Mouse (Mus musculus): ENCODE results near the gene Bmp7. TPM values are rescaled to one million over a fixed set of nuclear protein-coding genes. Genes with fewer than 3 reads are reported as not detected.

Gene Bmp7
- polyA plus RNA-seq, 1 experiment from 2014 or later = 7.4 TPM

DNA sequence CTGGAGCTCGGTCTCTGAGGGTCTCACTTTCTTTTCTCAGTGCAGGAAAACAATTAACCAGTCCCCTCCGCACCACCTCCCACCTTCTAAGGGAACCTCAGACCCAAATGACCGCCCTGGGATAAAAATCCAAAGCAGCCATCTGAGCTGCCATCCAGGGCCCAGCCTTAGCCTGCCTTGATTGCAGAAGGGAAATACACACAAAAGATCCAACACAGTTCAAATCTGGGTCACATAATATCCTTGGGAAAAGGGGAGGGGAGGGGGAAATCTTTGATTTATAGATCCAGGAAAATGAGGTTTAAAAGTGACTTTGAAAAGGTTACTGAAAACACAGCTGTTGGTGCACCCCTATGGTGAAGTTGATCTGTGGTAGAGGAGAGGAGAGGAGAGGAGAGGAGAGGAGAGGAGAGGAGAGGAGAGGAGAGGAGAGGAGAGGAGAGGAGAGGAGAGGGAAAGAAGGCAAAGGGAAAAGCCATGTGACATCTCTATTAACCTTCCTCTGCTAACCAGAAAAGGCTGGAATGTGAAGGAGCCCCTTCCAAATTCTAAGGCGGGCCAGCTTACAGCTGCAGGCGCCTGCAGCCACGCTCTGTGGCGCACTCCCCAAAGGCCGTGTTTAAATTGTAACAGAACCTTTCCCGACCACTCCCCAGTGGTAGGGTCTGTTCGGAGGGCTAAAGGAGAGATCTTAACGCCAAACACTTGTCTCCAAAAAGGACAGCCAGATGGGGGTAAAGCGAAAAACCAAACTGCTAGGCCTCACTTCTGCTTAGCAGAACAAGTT lies 4.2 kb downstream of the Bmp7 start:
- H3K9ac ChIP-seq (replicated peaks; ENCODE audit: low read depth, low read length) = no peak overlapping the region
- no peak overlapping the region for H3K27ac ChIP-seq (ENCODE audit: low read length)
- peaks cover 50% of the 10 kb centered on the region for H3K27me3 ChIP-seq (replicated peaks; ENCODE audit: control insufficient read depth, insufficient read depth, low read length)
- H3K4me2 ChIP-seq (ENCODE audit: low read length) = no peak overlapping the region
- H3K4me3 ChIP-seq (replicated peaks; ENCODE audit: low read length) = no peak overlapping the region
- no peaks in the 10 kb centered on the region for H3K9me3 ChIP-seq (ENCODE audit: control insufficient read depth, low read length)
- H3K4me1 ChIP-seq (replicated peaks; ENCODE audit: control insufficient read depth, insufficient read depth, low read length) = peaks cover 42% of the 10 kb centered on the region
- ATAC-seq = no peak
- 33% methylated on average over 12 of the region's 12 CpGs for WGBS
- no peaks in the 10 kb centered on the region for H3K36me3 ChIP-seq (ENCODE audit: control insufficient read depth, insufficient read depth)

DNA sequence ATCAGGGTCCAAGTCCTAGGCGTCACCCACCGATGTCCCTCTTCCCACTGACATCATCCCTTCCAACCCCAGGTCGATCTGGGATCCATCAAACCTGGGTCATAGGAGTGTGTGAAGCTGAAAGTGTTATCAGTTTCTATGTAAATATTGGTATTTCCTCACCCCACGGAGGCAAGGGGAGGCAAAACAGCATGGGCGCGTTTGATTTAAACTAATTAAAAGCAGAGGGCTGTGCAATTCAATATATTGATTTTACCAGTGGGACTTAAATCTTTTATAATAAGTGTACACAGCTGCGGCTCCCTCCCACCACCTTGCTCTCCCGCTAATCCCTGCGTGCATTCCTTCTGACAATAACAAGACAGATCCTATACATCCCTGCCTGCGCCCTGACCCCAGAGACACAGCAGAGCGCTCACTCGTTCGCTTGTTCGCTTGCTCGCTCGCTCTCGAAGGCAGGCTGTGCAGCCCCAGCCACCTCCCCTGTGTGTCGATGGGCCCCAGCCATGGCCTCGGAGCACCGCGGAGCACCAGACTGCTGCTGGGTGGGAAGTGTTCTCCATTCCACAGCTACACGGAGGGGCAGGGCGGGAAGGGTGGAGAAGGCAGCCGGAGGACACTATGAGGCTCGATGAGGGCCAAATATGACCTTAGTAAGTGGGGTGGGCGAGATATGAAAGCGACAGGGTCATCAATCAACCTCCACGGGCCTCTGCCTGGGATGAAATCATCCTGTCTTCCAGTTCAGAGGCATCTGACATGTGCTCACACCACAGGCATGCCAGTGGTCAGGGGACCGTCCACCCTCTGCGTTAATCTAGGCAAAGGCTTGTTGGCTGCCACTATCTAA lies 5.0 kb downstream of the Bmp7 start:
- Histone ChIP-seq H3K27ac (ENCODE audit: low read length) (peak overlapping the region; percentile 65; the same call in 1 of the 2 replicates), H3K4me3 (replicated peaks; ENCODE audit: low read length) (no peak overlapping the region), H3K36me3 (ENCODE audit: control insufficient read depth, insufficient read depth) (no peaks in the 10 kb centered on the region), H3K4me2 (ENCODE audit: low read length) (peak overlapping the region; percentile 9; the same call in 1 of the 2 replicates), H3K9me3 (ENCODE audit: control insufficient read depth, low read length) (no peaks in the 10 kb centered on the region), H3K27me3 (replicated peaks; ENCODE audit: control insufficient read depth, insufficient read depth, low read length) (peaks cover 47% of the 10 kb centered on the region), H3K9ac (replicated peaks; ENCODE audit: low read depth, low read length) (no peak overlapping the region), H3K4me1 (replicated peaks; ENCODE audit: control insufficient read depth, insufficient read depth, low read length) (peaks cover 37% of the 10 kb centered on the region)
- no peak for ATAC-seq
- 11% methylated on average over 30 of the region's 30 CpGs for WGBS

DNA sequence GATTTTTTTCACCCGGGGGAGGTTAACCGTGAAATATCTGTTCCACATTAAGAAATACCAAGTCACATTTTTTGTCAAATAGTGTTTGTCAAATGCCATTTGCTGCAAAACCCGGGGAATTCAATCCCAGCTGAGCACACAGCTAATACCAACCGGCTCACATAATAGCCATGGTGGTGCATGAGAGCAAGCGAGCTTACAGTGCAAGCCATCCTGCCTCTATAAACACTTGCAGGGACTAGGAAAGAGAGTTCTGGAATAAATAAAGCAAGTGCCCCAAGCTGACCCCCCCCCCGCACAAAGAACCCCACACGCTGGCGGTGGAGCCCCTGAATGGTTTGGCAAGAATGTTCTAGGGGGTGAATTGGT lies 5.7 kb downstream of the Bmp7 start:
- Histone ChIP-seq H3K9me3 (ENCODE audit: control insufficient read depth, low read length) (no peaks in the 10 kb centered on the region), H3K4me3 (replicated peaks; ENCODE audit: low read length) (peak overlapping the region; percentile 28), H3K4me2 (ENCODE audit: low read length) (peak overlapping the region; percentile 56), H3K36me3 (ENCODE audit: control insufficient read depth, insufficient read depth) (no peaks in the 10 kb centered on the region), H3K4me1 (replicated peaks; ENCODE audit: control insufficient read depth, insufficient read depth, low read length) (peaks cover 30% of the 10 kb centered on the region), H3K27ac (ENCODE audit: low read length) (peak overlapping the region; percentile 65), H3K27me3 (replicated peaks; ENCODE audit: control insufficient read depth, insufficient read depth, low read length) (peaks cover 40% of the 10 kb centered on the region), H3K9ac (replicated peaks; ENCODE audit: low read depth, low read length) (peak overlapping the region; percentile 55)
- no peak; the same call in 1 of the 2 replicates for ATAC-seq
- 2% methylated on average over 8 of the region's 8 CpGs for WGBS

DNA sequence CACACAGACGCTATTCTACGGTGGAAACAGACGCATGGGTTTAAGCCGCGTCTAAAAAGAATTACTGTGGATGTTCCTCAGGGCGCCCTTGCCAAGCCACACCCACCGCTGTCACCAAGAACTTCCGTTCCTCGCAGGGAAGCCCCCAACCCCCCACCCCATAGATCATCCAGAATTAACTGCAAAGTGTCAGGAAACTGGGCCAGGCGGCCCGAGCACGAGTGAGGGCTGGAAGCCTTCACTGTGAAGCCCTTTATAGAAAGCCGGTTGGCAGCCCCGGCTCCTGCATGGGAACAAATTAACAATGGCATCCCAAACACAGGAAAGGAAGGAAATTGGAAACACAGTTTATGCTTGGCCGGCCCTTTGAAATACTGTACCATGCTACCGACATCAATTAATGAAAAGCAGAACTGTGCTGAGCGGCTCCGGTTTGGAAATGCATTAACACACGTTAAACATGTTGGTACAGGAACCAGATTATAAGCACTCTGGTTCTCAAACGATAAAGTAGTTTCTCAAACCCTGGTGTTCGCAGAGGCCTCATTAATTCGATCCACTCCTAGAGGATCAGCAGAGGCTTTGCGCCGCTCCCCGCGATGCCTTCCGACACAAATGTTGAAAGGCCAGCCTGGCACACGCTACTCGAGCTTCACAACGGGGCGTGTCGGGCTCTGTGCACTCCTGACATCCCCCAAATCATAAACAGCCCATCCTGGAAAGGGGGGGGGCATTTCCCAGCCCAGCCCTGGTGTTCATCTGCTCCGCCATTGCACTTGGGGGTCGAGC lies 6.3 kb downstream of the Bmp7 start:
- ATAC-seq = peak; percentile 77
- H3K9ac ChIP-seq (replicated peaks; ENCODE audit: low read depth, low read length) = peak overlapping the region; percentile 55
- WGBS = under 1% methylated on average over 34 of the region's 34 CpGs
- H3K27ac ChIP-seq (ENCODE audit: low read length) = peak overlapping the region; percentile 65
- H3K36me3 ChIP-seq (ENCODE audit: control insufficient read depth, insufficient read depth) = no peaks in the 10 kb centered on the region
- H3K4me2 ChIP-seq (ENCODE audit: low read length) = peak overlapping the region; percentile 56
- peak overlapping the region; percentile 28 for H3K4me3 ChIP-seq (replicated peaks; ENCODE audit: low read length)
- H3K27me3 ChIP-seq (replicated peaks; ENCODE audit: control insufficient read depth, insufficient read depth, low read length) = peaks cover 35% of the 10 kb centered on the region
- no peaks in the 10 kb centered on the region for H3K9me3 ChIP-seq (ENCODE audit: control insufficient read depth, low read length)
- H3K4me1 ChIP-seq (replicated peaks; ENCODE audit: control insufficient read depth, insufficient read depth, low read length) = peaks cover 24% of the 10 kb centered on the region

DNA sequence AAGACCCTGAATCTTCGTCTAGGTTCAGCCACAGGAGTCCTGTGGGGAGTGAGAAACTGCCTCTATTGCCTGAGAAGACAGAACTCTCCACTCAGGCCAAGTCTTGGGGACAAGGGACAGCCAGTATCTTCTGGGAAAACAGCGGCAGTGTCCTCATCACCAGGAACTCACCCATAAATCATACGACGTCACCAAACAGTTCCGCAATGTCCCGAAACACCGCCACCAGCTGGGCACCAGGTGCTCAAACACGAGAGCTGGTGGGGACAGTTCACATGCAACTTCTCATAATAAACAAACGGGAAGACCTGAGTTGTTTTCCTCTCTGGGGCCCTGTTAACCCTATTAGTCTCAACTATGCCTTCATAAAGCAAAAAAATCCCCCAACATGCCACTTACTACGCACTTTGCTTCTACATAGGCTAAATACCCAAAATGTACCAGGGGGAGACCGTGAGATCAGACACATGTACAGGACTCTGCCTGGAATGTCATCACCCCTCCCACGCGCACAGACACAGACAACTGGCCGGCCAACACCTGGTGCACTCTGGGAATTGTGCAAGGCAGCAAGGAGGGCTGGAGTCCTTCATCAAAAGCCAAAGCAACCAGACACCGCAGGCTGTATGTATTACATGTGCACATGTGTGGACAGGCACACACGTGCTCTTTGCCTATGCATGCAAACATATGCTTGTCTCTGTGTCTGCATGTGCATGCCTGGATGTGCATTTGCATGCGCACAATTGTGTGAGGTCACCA lies 8.8 kb downstream of the Bmp7 start:
- Histone ChIP-seq H3K27ac (ENCODE audit: low read length) (no peak overlapping the region), H3K4me2 (ENCODE audit: low read length) (no peak overlapping the region), H3K4me1 (replicated peaks; ENCODE audit: control insufficient read depth, insufficient read depth, low read length) (peaks cover 20% of the 10 kb centered on the region), H3K9ac (replicated peaks; ENCODE audit: low read depth, low read length) (no peak overlapping the region), H3K9me3 (ENCODE audit: control insufficient read depth, low read length) (no peaks in the 10 kb centered on the region), H3K4me3 (replicated peaks; ENCODE audit: low read length) (no peak overlapping the region), H3K36me3 (ENCODE audit: control insufficient read depth, insufficient read depth) (no peaks in the 10 kb centered on the region), H3K27me3 (replicated peaks; ENCODE audit: control insufficient read depth, insufficient read depth, low read length) (peaks cover 10% of the 10 kb centered on the region)
- 81% methylated on average over 17 of the region's 17 CpGs for WGBS
- no peak for ATAC-seq

DNA sequence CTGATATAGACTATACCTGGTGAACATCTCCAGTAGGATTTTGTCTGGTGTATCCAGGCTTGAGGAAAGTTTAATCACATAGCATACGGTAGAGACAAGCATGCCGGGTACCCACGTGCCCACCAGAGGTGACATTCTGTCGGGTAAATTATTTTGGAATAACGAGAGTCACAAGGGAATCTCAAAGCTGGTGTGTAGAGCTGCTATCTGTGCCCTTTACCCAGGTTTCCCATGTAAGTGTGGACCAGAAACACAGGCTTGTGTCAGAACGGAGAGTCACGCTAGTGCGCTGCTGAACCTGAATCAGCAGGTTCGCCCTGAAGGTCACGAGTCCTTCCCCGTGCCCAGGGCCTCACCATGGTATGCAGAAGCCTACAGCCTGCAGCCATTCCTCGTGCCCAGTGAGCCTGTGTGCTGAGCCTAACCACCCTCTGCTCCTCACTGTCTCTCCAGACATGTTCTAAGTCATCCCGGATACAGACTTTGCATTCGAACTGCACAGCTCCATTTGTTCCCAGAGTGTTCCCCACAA lies 10.2 kb downstream of the Bmp7 start:
- 81% methylated on average over 14 of the region's 14 CpGs for WGBS
- H3K4me3 ChIP-seq (replicated peaks; ENCODE audit: low read length) = no peak overlapping the region
- no peaks in the 10 kb centered on the region; the same call in 1 of the 2 replicates for H3K27me3 ChIP-seq (replicated peaks; ENCODE audit: control insufficient read depth, insufficient read depth, low read length)
- peaks cover 16% of the 10 kb centered on the region for H3K4me1 ChIP-seq (replicated peaks; ENCODE audit: control insufficient read depth, insufficient read depth, low read length)
- no peak overlapping the region for H3K9ac ChIP-seq (replicated peaks; ENCODE audit: low read depth, low read length)
- ATAC-seq = no peak
- no peak overlapping the region for H3K27ac ChIP-seq (ENCODE audit: low read length)
- no peaks in the 10 kb centered on the region for H3K9me3 ChIP-seq (ENCODE audit: control insufficient read depth, low read length)
- H3K36me3 ChIP-seq (ENCODE audit: control insufficient read depth, insufficient read depth) = no peaks in the 10 kb centered on the region
- no peak overlapping the region for H3K4me2 ChIP-seq (ENCODE audit: low read length)

DNA sequence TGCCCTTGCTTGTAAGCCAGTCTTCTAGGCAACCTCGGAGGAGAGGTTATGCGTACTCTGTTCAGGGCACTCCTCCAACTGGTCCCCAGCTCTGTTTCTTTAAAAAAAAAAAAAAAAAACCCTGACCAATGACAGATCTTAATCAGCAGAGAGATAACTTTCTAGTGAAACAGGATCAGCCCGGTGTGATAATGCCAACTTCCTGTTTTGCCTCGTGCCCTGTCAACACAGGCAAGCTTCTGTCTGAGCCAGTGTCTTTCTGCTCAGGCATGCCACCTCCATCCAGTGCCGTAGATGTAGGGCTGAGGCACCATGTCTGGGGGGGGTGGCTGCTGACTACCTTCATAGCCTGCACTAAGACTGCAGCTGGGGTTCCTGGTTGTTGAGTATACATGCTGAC lies 12.5 kb downstream of the Bmp7 start:
- Histone ChIP-seq H3K27me3 (replicated peaks; ENCODE audit: control insufficient read depth, insufficient read depth, low read length) (no peaks in the 10 kb centered on the region), H3K9me3 (ENCODE audit: control insufficient read depth, low read length) (no peaks in the 10 kb centered on the region), H3K9ac (replicated peaks; ENCODE audit: low read depth, low read length) (no peak overlapping the region), H3K4me2 (ENCODE audit: low read length) (no peak overlapping the region), H3K27ac (ENCODE audit: low read length) (no peak overlapping the region), H3K4me1 (replicated peaks; ENCODE audit: control insufficient read depth, insufficient read depth, low read length) (no peaks in the 10 kb centered on the region), H3K4me3 (replicated peaks; ENCODE audit: low read length) (no peak overlapping the region), H3K36me3 (ENCODE audit: control insufficient read depth, insufficient read depth) (no peaks in the 10 kb centered on the region)
- WGBS = 89% methylated on average over 5 of the region's 5 CpGs
- no peak for ATAC-seq

DNA sequence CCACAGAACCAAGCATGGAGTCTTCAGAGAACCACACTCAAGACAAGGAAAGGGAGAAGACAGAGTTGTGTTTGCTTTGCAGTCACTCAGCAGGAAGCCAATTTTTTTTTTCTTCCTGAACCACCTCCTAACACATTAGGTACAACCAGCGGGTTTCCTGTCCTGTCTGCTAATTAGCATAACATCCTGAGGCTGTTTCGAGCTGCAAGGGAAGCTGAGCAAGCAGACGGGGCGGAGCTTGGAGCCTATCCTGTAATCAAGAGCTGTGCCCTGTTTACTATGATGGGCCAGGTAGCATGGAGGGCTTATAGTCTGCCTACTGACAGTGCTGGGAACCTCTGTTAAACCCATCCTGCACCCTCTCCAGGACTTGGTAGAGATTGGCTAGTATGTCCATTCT lies 13.8 kb downstream of the Bmp7 start:
- no peaks in the 10 kb centered on the region for H3K36me3 ChIP-seq (ENCODE audit: control insufficient read depth, insufficient read depth)
- no peak overlapping the region for H3K4me3 ChIP-seq (replicated peaks; ENCODE audit: low read length)
- ATAC-seq = no peak
- no peak overlapping the region for H3K4me2 ChIP-seq (ENCODE audit: low read length)
- H3K9ac ChIP-seq (replicated peaks; ENCODE audit: low read depth, low read length) = no peak overlapping the region
- WGBS = 70% methylated on average over 4 of the region's 4 CpGs
- no peaks in the 10 kb centered on the region for H3K4me1 ChIP-seq (replicated peaks; ENCODE audit: control insufficient read depth, insufficient read depth, low read length)
- H3K27ac ChIP-seq (ENCODE audit: low read length) = no peak overlapping the region
- H3K27me3 ChIP-seq (replicated peaks; ENCODE audit: control insufficient read depth, insufficient read depth, low read length) = no peaks in the 10 kb centered on the region
- no peaks in the 10 kb centered on the region for H3K9me3 ChIP-seq (ENCODE audit: control insufficient read depth, low read length)
